Mouse (Mus musculus): ENCODE data around the gene Apol9a. TPM values are rescaled to one million over a fixed set of nuclear protein-coding genes. Genes with fewer than 3 reads are reported as not detected.

Gene Apol9a
- polyA plus RNA-seq, 1 experiment: not detected

DNA sequence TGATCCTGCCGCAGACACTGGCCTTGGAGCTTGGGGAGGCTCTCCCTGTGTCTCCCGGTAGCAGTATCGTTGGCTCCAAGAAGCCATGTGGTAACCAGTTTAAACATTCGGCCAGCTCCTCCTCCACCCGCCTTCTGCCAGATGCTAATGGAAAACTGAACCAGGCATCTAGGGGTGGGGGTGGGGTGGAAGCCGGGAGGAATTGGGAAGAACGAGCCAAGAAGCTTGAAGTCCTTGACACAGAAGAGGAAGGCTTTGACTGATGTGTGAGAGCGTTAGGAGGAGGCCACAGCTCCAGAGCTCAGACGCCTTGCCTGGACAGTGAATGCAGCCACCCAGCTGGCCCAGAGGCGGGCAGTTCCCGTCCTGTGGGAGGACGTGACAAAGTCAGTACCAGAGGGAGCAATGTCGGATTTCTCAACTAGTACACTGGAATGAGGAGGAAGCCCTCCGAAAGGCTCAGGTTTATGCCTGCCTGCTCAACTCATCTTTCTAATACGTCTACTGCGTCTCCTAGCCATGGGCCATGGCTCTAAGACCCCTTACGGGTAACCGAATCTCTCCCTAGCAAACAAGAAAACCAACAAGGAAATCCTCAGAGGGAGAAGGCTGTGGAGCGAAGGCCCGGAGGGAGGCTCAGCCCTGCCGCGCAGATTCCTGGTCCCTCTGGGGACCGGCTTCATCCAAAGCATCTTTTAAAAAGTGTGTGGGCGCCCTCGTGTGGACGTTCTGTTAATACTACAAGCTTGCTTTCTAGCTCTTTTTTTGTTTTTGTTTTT is 44.0 kb downstream of the Apol9a start:
- TF ChIP-seq GATA1 (IDR thresholded peaks at IDR 0.05; ENCODE audit: low read length): no peak

DNA sequence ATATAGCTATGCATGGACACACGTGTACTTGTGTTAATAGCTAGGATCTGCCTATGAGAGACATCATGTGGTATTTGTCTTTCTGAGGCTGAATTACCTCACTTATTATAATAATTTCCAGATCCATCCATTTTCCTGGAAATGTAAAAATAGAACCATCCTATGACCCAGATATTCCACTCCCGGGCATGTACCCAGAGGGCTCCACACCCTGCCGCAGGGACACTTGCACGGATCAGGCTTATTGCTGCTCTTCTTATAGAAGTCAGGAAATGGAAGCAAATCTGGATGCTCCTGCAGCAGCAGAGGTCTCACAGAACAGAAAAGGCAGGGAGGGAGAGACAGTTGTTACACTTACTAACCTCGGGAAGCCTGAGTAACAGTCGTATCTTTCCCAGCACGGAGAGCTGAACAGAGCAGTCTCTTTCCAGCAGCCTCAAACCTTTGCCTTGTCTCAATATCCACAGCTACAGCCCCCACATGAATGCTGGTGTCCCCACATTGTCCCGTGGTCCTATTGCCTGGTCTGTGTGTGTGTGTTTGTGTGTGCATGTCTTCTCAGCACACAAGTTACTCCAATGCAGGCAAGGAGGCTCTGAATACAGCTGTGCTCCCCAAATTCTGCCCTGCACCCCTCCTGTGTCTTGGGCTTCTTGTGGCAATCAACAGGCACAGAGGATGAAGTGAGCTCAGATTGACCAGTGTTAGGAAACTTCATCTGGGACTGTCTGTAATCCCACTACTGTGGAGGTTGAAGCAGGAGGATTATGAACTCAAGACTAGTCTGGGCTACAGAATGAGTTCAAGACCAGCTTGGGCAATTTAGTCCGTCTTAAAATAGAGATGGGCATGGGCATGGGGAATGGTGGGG is 45.0 kb downstream of the Apol9a start:
- no peak for TF ChIP-seq GATA1 (IDR thresholded peaks at IDR 0.05; ENCODE audit: low read length)

GRCm38 (mm10) chr15:77364026-77364425 is 46.9 kb downstream of the Apol9a start:
- no peak for TF ChIP-seq GATA1 (IDR thresholded peaks at IDR 0.05; ENCODE audit: low read length)

DNA sequence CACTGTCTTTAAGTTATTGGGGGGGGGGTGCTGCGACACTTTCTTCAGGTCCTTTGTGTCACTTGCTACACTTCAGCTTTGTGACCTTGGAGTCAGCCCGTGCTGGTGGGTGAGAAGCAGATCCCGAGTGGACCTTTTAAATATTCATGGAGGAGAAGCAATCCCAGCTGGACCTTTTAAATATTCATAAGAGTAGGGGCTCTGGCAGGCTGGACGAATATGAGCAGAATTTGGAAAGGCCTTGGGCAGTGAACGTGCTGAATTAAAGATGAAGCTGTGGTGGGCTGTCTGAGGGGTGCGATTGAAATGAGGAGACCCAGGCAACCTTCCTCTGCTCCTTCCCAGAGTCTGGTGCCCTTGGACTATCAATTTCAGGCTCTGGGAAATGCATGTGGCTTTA is 47.4 kb downstream of the Apol9a start:
- no peak for TF ChIP-seq GATA1 (IDR thresholded peaks at IDR 0.05; ENCODE audit: low read length)

DNA sequence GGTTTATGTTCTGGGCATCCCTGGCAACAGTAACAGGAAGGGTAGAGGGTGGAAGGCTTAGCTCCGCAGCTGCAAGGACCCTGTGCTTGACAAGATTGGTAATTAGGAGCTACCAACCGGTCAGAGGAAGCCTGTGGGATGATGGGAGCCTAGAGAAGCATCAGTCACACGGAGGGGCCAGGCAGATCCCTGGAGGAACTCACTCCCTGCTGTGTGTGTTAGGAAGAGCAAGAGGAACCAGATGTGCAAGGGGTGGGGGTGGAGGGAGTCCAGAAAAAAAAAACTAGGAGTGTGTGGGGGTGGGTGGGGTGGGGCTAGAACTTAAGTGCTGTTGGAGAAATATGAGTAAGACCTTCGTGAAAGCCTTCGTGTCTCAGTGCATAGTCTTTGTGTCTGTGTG is 48.0 kb downstream of the Apol9a start:
- TF ChIP-seq GATA1 (IDR thresholded peaks at IDR 0.05; ENCODE audit: low read length): no peak

DNA sequence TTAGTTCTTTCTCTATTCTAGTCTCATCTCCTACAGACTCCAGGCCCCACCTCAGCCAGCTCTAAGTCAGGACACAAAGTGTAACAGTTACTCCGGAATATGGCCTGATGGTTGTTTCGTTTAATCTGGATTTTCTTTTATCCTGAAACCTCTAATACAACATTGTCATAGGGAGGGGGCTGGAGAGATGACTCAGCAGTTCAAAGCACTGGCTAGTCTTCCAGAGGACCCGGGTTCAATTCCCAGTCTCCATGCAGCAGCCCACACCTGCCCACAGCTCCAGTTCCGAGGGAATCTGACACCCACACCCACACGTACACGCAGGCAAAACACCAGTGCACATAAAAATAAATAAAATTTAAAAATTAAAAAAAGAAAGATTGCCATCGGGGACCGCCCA is 51.0 kb downstream of the Apol9a start:
- TF ChIP-seq GATA1 (IDR thresholded peaks at IDR 0.05; ENCODE audit: low read length): no peak

DNA sequence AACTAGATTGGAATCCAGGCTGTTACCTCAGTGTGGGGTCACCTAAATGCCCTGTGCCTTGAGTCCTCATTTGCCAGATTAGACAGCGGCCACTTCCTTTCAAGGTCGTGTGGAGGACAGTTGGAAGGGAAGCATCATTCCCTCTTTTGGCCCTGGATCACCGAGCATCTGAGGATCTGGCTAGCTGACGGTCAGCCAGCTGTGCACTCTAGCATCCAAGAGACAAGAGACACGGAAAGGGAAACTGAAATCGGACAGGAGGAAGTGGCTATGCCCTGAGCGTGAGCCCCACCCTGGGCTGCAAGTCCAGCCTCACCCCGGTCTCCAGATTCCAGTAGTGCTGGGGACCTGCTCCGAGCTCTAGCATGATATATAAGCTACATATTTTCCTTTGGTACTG is 51.4 kb downstream of the Apol9a start:
- TF ChIP-seq GATA1 (IDR thresholded peaks at IDR 0.05; ENCODE audit: low read length): no peak

DNA sequence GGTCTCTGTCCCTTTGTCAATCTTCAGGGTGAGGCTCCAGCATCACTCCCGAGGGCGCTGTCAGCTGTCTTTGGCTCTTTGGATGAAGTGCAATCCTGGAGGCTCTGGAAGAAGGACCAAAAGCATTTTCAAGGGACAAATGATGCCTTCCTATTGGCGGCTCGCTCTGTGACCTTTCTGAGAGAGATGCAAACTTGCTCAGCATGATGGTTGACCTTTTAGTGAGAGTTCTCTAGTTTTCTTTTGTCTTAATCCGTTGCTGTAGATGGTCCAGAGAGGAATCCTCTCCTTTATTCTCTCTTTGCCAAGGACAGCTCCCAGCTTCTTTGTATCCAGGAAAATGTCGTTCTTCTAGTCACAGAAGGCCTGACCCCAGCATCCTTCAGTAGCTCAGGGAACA is 51.9 kb downstream of the Apol9a start:
- no peak for TF ChIP-seq GATA1 (IDR thresholded peaks at IDR 0.05; ENCODE audit: low read length)

DNA sequence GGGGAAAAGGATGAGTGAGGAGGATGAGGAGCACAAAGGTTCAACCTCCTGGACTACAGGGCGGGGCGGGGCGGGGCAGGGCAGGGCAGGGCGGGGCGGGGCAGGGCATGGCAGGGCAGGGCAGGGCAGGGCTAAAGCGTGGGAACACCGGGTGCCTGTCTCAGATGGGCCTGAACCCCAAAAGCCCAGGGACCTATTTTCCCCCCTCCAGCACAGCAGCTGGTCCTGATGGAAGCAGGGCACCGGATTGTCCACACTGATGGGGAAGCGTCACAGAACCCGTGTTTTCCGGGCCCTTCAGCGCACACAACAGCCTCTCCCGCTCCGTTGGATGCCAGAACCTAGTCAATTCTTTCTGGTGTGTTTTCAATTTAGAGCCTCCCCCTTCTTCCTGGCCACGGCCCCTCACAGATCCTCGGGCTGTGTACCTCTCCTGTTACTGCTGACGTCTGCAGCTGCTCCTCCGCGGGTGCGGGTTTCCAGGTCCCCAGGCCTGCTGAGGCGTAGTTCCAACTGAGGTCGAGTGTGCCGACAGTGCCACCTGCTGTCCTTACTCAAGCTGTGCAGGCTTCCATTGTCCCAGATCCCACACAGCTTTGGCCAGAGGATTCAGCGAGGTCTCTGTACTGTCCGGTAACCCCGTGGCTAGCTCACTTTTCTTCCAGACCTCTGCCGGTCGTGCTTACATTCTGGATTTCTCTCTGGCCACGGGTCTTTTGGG is 52.5 kb downstream of the Apol9a start:
- no peak for TF ChIP-seq GATA1 (IDR thresholded peaks at IDR 0.05; ENCODE audit: low read length)

DNA sequence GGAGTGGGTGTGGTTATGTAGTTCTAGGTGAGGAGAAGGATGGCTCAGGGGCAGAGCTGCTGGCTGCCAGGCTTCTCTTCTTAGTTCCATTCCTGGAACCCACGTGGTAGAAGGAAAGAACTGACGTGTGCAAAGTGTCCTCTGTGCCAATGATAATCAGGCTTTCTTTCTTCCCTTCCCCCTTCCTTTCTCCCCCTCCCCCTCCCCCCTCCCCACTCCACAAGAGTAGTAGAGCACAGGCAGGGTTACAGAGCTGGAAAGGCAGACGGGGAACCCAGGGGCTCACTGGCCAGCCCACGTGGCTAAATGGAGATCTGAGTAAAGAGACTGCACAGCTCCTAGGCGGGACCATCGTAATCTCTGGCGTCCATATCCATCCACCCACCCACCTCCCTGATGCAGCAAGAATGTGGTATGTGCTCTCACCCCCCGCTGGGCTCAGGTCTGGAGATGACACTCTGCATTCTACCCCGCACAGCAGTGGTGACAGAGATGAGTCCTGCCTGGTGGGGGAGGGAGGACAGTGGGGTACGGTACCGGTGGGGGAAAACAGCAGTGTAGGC is 54.6 kb downstream of the Apol9a start:
- TF ChIP-seq GATA1 (IDR thresholded peaks at IDR 0.05; ENCODE audit: low read length): no peak

DNA sequence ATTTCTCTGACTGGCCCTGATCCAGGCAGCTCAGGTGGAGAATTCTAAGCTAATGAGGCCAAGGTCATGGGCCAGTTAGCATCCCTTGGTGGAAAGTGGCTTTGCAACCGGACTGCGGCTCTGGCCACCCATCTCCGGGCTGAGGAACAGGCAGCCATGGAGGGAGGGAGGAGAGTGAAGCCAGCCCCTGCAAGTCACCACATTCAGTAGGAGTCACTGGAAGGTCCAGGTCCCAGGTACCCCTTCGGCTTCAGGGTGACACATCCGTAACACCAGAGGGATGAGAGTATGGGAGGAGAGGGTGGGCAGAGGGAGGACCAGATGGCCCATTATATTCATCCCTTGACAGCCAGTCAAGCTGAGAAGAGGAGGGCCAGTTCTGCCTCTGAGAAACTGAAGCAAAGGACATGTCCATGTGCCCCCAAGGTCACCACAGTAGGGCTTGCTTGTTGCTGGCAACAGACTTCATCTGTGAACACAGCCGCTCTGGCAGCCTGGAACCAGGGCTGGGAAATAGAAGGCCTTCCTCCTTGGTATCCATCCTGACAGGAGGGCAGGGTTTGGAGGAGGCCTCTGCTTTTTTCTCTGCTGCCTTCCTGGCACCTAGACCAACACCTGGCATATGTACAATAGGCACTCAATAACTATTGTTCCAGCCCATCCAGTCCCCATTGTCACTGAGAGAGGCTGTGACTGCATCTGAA is 55.9 kb downstream of the Apol9a start:
- no peak for TF ChIP-seq GATA1 (IDR thresholded peaks at IDR 0.05; ENCODE audit: low read length)

- TF ChIP-seq GATA1 (IDR thresholded peaks at IDR 0.05; ENCODE audit: low read length): no peak
These were observed 56.5 kb downstream of the Apol9a start for GRCm38 (mm10) chr15:77354496-77354847.

Other genes starting within 250 kb of the Apol9a start
- gene Rbfox2, start 104.1 kb downstream of the Apol9a start, polyA plus RNA-seq (2012): 1.0 and 2.1 TPM in 2 replicates
- not detected in 2 replicates for gene Apol7a, start 12.0 kb downstream of the Apol9a start, polyA plus RNA-seq (2012)
- not detected in 2 replicates for gene Apol7b, start 36.4 kb upstream of the Apol9a start, polyA plus RNA-seq (2012)
- not detected in 2 replicates for gene Apol10a, start 65.9 kb upstream of the Apol9a start, polyA plus RNA-seq (2012)
- gene Apol11a, start 97.1 kb upstream of the Apol9a start, polyA plus RNA-seq (2012): not detected in 2 replicates
- gene Apol7c, start 122.2 kb upstream of the Apol9a start, polyA plus RNA-seq (2012): not detected in 2 replicates
- not detected in 2 replicates for gene 1700025B11Rik, start 150.8 kb upstream of the Apol9a start, polyA plus RNA-seq (2012)
- gene Apol10b, start 185.0 kb upstream of the Apol9a start, polyA plus RNA-seq (2012): not detected in 2 replicates
- gene Gm36245, start 188.1 kb upstream of the Apol9a start, polyA plus RNA-seq (2012): not detected in 2 replicates
- not detected in 2 replicates for gene Apol11b, start 232.2 kb upstream of the Apol9a start, polyA plus RNA-seq (2012)

Data from G1E-ER4 (cell line).